Mouse (Mus musculus): ENCODE results near the gene Olfr1404.
"Not testable (repeated sequence)": the region's sequence is repeated elsewhere in the genome, so short reads cannot be mapped to it uniquely, and the experiment has no call there.

Gene Olfr1404

DNA sequence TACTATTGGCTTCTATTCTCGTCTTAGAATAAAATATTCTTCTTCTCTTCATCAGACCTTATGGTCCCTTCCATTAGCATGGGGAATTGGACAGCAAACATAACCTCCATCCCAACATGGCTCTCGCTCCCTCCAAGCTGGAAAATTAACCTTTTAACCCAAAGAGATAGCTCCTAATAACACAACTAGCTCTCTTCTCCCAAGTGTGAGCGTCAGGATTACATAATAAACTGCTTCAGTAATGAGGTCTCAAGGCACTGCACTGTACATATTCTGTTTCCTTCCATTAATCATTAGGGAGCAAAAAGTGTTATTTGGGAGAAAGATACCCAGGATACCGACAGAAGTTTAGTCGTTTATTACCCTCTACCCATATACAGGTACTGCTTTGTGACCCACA lies at the start of gene Olfr1404:
Gene Olfr1404, plus strand, starts transcription at position 301 of the 400 bp plus-strand sequence.
- DNase-seq (ENCODE audit: low read depth): no peak

DNA sequence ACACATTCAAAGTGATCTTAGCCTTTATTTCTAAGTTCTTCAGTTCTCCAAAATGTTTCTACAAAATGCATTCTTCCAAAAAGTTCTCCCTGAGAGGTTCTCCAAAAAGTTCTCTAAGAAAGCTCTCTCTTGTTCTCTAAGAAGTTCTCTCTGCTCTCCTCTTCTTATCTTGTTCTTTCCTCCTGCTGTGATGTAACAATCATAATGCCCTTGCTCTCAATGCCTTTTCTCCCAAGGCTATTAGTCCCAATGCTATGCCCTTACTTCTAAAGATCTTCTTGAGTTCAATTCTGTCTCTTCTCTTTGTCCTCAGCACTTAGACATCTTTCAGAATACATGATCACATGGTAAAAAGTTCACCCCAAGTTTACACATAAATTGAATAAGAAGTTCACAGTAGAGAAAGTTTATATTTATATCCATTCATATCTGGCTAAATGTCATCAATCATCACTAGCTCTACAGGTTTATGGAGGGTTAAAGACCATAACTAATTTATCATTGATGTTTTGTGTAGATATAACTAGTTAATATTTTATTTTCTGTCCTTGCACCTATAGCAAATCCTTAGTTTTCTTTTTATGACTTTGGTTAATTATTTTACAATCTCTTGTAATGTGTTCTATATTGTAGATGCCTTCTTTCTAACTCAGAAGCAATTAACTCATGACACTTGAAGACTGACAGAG lies 37.9 kb upstream of the Olfr1404 start:
- no peak for DNase-seq (ENCODE audit: low read depth)

DNA sequence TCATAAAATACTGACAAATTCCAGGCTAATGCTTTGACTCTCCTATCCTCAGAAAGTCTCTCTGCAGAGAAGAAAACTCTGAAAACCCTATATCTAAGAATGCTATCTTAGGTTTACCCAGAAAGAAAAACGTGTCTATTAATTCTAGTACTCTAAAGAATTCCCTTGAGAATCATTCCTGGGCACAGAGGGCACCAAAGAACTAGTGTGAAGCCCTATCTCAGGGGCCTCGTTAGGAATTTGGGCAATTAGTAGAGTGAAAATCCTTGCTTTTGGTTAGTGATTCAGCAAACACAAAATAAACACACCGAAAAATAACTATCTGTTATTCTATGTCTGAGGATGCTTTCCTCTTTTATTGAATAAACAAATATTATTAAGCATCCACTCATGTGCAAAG lies 21.7 kb upstream of the Olfr1404 start, which contains the start of gene Olfr1406:
Gene Olfr1406, minus strand, starts transcription at position 101 of the 400 bp plus-strand sequence.
- no peak for DNase-seq (ENCODE audit: low read depth)

DNA sequence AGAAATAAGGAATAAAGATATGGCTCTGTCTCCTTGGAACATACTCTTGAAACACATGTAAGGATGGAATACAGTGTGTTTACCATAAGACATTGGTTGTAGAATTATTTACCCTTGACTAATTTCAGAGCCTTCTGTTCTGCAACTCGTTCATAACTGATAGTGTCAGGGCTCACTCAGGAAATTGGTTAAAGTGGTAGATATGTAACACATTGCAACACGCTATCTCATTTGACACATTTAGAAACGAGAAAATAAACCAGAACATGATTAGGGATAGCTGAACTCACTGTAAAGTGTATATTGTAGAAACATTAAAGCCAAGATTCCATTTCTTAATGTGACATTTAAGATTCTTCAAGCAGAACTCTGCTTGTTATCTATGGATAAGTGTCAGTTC lies 20.1 kb upstream of the Olfr1404 start:
- DNase-seq (ENCODE audit: low read depth): no peak

DNA sequence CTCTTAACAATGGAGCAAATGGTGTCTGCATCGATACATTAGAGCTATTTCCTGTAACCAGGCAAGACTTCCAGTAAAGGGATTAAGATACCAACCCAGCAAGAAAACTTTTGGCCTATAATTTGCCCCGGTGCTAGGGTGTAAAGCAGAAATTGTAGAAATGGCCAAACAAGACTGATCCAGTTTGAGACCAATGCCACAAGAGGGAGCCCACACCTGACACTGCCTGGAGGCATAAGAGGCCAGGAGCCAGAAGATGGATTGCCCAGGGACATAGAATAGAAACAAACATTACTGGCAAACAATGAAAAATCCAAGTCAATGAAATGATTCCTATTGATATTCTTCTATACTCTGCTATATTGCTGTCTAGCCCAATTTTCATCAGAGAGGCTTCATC lies 15.8 kb upstream of the Olfr1404 start:
- DNase-seq (ENCODE audit: low read depth): no peak

DNA sequence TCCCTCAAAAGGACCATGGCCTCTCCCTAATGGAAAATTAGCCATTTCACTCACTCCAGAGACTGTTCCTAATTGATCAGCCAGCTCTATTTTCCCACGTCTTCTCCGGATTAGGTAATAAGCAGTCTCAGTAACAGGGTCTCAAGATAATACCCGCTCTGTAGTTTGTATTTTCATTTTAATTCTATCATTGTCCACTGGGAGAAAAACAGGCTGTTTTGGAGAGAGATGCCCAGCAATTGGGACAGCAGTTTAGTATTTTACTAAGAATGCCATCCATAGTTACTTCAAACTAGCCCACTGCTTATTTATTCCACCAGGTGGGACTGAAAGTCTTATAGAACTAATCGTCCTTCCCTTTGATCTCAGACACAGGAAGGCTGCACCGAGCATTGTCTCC lies 14.7 kb upstream of the Olfr1404 start, which contains the start of gene Olfr218:
Gene Olfr218, plus strand, starts transcription at position 301 of the 400 bp plus-strand sequence.
- no peak for DNase-seq (ENCODE audit: low read depth)

DNA sequence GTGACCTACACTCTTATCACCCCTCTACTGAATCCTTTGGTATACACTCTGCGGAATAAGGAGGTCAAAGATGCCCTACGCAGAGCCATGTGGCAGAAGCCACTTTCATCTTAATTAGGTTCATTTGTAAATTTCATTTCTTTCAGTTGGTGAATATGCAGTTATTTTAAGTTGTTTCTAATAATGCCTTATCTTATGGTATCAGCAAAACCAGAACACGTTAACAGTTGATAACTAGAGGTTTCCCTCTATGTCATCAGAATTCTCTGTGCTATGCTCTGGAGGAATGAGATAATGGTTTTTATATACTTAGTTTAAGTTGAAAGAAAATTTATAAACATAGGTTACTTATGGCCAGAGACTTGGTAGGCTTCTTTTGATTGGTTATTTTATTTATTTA lies 4.3 kb downstream of the Olfr1404 start:
- DNase-seq (ENCODE audit: low read depth): no peak

DNA sequence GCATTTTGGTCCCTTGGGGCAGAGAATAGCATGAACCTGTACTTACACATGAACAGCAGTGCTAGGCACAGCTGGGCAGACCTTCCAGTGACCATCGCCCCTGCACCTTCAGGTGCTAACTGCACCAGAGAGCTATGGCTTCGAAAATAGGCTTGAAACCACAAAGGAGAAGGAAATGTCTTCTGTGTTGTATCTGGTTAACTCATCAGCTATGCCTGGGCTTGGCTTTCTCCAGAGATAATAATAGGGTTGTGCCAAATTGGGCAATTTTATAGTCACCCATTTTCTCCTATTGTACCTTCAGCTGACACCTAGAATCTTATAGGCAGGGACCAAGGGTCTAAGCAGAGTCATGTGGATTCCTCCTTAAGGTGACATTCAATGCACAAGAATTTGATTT lies 14.9 kb downstream of the Olfr1404 start, which contains the start of gene Fcer1a:
Gene Fcer1a, minus strand, starts transcription at position 134 of the 400 bp plus-strand sequence.
- no peak for DNase-seq (ENCODE audit: low read depth)

DNA sequence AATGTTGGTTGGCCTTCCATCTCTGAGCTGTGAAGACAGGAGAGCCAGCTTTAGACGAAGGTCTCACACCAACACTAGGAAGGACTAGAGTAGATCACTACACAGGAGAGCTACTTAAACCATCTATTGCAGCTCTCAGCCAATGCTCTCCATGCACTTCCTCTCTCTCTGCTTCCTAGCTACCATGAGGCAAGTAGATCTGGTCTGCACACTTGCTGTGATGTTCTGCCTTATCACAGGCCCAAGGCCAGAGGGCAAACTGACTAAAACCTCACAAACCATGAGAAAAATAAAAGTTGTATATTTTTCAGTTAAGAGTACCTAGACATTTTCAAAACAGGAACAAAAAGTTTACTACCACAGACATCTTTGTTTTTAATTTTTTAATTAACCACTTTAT lies 24.8 kb downstream of the Olfr1404 start:
- DNase-seq (ENCODE audit: low read depth): not testable (repeated sequence)

DNA sequence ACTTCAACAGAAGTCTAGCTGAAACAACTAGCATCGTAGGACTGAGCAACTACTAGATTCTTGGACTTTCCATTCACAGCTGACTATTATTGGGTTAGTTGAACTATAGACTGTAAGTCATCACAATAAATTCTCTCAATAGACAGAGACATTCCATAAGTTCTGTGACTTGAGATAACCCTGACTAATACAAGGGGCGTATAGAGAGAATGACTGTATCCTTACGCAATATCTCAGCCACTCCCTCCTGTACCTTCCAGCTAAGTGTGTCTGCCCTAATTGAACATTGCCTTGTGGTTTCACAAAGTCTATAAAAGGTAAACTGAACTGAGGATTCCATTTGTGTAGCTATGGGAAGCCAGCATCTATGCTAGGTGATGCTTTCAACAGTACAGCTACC lies 37.7 kb downstream of the Olfr1404 start:
- DNase-seq (ENCODE audit: low read depth): no peak

DNA sequence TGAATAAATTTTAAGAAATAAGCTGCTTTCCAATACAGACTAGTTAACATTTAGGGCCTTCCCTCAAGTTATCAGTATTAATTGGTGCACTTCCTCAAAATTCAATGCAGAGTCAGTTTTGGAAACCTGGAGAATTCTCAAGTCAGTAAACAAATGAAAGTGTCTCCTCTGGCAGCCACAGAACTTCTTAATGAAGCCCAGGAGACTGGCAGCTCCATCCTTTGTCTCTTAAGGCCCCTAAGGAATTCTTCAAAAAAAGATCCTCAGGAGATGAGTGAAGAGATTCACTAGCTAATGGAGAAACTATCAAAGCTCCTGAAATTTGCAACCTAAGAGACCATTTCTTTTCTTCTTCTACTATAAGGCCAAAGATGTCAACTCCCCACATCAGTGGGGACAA lies 53.5 kb downstream of the Olfr1404 start, which contains the start of gene Olfr418:
Gene Olfr418, plus strand, starts transcription at position 301 of the 400 bp plus-strand sequence.
- no peak for DNase-seq (ENCODE audit: low read depth)
